Mouse (Mus musculus): ENCODE results near the gene Il9. TPM values are rescaled to one million over a fixed set of nuclear protein-coding genes. Genes with fewer than 3 reads are reported as not detected.

Gene Il9
- total and polyA plus RNA-seq, 3 experiments: not detected

GRCm38 (mm10) chr13:56472661-56473060 is 9.4 kb downstream of the Il9 start:
- no peak overlapping the region for H3K27ac ChIP-seq (ENCODE audit: control insufficient read depth, low read depth, low read length)
- H3K36me3 ChIP-seq (ENCODE audit: control insufficient read depth in 1 of 2, insufficient read depth in 2 of 2, low read length in 2 of 2): no peaks in the 10 kb centered on the region
- H3K9me3 ChIP-seq (replicated peaks; ENCODE audit: insufficient read depth, low read length): no peaks in the 10 kb centered on the region
- no peak for TF ChIP-seq POLR2AphosphoS2 (IDR thresholded peaks at IDR 0.05; ENCODE audit: low read length)
- no peak for TF ChIP-seq MEF2A (IDR thresholded peaks at IDR 0.05; ENCODE audit: extremely low read depth, insufficient replicate concordance, low read depth, low read length, poor library complexity, severe bottlenecking)
- TF ChIP-seq MXI1 (IDR thresholded peaks at IDR 0.05; ENCODE audit: low read depth, low read length): no peak
- no peak for TF ChIP-seq RCOR1 (IDR thresholded peaks at IDR 0.05; ENCODE audit: low read depth, low read length)
- TF ChIP-seq RAD21 (IDR thresholded peaks at IDR 0.05; ENCODE audit: low read depth, low read length): no peak
- TF ChIP-seq MAFK (IDR thresholded peaks at IDR 0.05; ENCODE audit: borderline replicate concordance, low read depth, low read length): no peak
- TF ChIP-seq ZKSCAN1 (IDR thresholded peaks at IDR 0.05; ENCODE audit: low read depth, low read length): no peak
- no peak for TF ChIP-seq MAZ (IDR thresholded peaks at IDR 0.05; ENCODE audit: low read depth, low read length)
- TF ChIP-seq TCF12 (IDR thresholded peaks at IDR 0.05; ENCODE audit: low read depth, low read length): no peak
- TF ChIP-seq ZMIZ1 (IDR thresholded peaks at IDR 0.05; ENCODE audit: low read depth, low read length): no peak
- TF ChIP-seq CTCF (IDR thresholded peaks at IDR 0.05 in 2 of 3, conservative IDR thresholded peaks at IDR 0.05 in 1 of 3; ENCODE audit: control insufficient read depth in 1 of 3, insufficient read depth in 1 of 3, low read depth in 2 of 3, low read length in 3 of 3, poor library complexity in 1 of 3, severe bottlenecking in 1 of 3): no peak
- no peak for TF ChIP-seq JUND (IDR thresholded peaks at IDR 0.05; ENCODE audit: low read depth, low read length)
- no peak for TF ChIP-seq E2F4 (IDR thresholded peaks at IDR 0.05; ENCODE audit: borderline replicate concordance, low read depth, low read length)
- TF ChIP-seq GABPA (IDR thresholded peaks at IDR 0.05; ENCODE audit: low read depth, low read length): no peak
- TF ChIP-seq MYB (IDR thresholded peaks at IDR 0.05; ENCODE audit: low read depth, low read length): no peak
- no peaks in the 10 kb centered on the region for H3K4me1 ChIP-seq (ENCODE audit: control insufficient read depth in 1 of 2, insufficient read depth in 2 of 2, low read length in 2 of 2)
- H3K79me2 ChIP-seq (ENCODE audit: control insufficient read depth, insufficient read depth, low read length, poor library complexity): no peaks in the 10 kb centered on the region
- no peak overlapping the region for H3K4me3 ChIP-seq (ENCODE audit: control insufficient read depth in 1 of 2, insufficient read depth in 1 of 2, low read depth in 2 of 2, low read length in 2 of 2)
- H3K27me3 ChIP-seq (ENCODE audit: control insufficient read depth in 1 of 2, insufficient read depth in 2 of 2, low read length in 2 of 2): no peaks in the 10 kb centered on the region
- no peak overlapping the region for H3K9ac ChIP-seq (ENCODE audit: control insufficient read depth, low read depth, low read length, poor library complexity, severe bottlenecking)
- no peak for DNase-seq (ENCODE audit: low read depth, low spot score)

GRCm38 (mm10) chr13:56471951-56472350 is 10.1 kb downstream of the Il9 start:
- H3K27me3 ChIP-seq (ENCODE audit: control insufficient read depth in 1 of 2, insufficient read depth in 2 of 2, low read length in 2 of 2): no peaks in the 10 kb centered on the region
- H3K4me3 ChIP-seq (ENCODE audit: control insufficient read depth in 1 of 2, insufficient read depth in 1 of 2, low read depth in 2 of 2, low read length in 2 of 2): no peak overlapping the region
- H3K9me3 ChIP-seq (replicated peaks; ENCODE audit: insufficient read depth, low read length): no peaks in the 10 kb centered on the region
- no peak overlapping the region for H3K9ac ChIP-seq (ENCODE audit: control insufficient read depth, low read depth, low read length, poor library complexity, severe bottlenecking)
- H3K27ac ChIP-seq (ENCODE audit: control insufficient read depth, low read depth, low read length): no peak overlapping the region
- H3K79me2 ChIP-seq (ENCODE audit: control insufficient read depth, insufficient read depth, low read length, poor library complexity): no peaks in the 10 kb centered on the region
- no peaks in the 10 kb centered on the region for H3K4me1 ChIP-seq (ENCODE audit: control insufficient read depth in 1 of 2, insufficient read depth in 2 of 2, low read length in 2 of 2)
- no peaks in the 10 kb centered on the region for H3K36me3 ChIP-seq (ENCODE audit: control insufficient read depth in 1 of 2, insufficient read depth in 2 of 2, low read length in 2 of 2)
- TF ChIP-seq TCF12 (IDR thresholded peaks at IDR 0.05; ENCODE audit: low read depth, low read length): no peak
- no peak for TF ChIP-seq ZMIZ1 (IDR thresholded peaks at IDR 0.05; ENCODE audit: low read depth, low read length)
- TF ChIP-seq SIN3A (IDR thresholded peaks at IDR 0.05; ENCODE audit: low read length): no peak
- TF ChIP-seq ELF1 (IDR thresholded peaks at IDR 0.05; ENCODE audit: low read depth, low read length): no peak
- no peak for TF ChIP-seq MEF2A (IDR thresholded peaks at IDR 0.05; ENCODE audit: extremely low read depth, insufficient replicate concordance, low read depth, low read length, poor library complexity, severe bottlenecking)
- no peak for TF ChIP-seq GATA1 (IDR thresholded peaks at IDR 0.05; ENCODE audit: low read depth, low read length)
- TF ChIP-seq E2F4 (IDR thresholded peaks at IDR 0.05; ENCODE audit: borderline replicate concordance, low read depth, low read length): no peak
- TF ChIP-seq TAL1 (IDR thresholded peaks at IDR 0.05; ENCODE audit: low read length): no peak
- no peak for TF ChIP-seq RCOR1 (IDR thresholded peaks at IDR 0.05; ENCODE audit: low read depth, low read length)
- DNase-seq (ENCODE audit: low read depth, low spot score): no peak

Data from MEL (cell line).